Mouse (Mus musculus) hindbrain, embryonic 12.5 days (tissue): ENCODE measurements around the gene Gmds. TPM values are rescaled to one million over a fixed set of nuclear protein-coding genes. Genes with fewer than 3 reads are reported as not detected.

Experiments
- ATAC-seq: fragments of 200-750 bp; cut with Nextera tagmentation; 2 replicates; pipeline ENCODE4 v1.8.0; 2017; ENCODE audit warnings: moderate TSS enrichment; ENCODE audit not compliant: low FRiP score
- H3K27ac ChIP-seq: fragments of 300-500 bp; sonication (generic); 2 replicates; pipeline ENCODE4 v1.5.1; 2016; ENCODE audit warnings: mild to moderate bottlenecking
- H3K27me3 ChIP-seq: fragments of 300-500 bp; sonication (generic); 2 replicates; pipeline ENCODE4 v1.6.1; 2016; ENCODE audit warnings: mild to moderate bottlenecking
- H3K36me3 ChIP-seq: fragments of 300-500 bp; sonication (generic); 2 replicates; pipeline ENCODE4 v1.6.1; 2016; ENCODE audit warnings: mild to moderate bottlenecking
- H3K4me1 ChIP-seq: fragments of 300-500 bp; sonication (generic); 2 replicates; pipeline ENCODE4 v1.6.1; 2016
- H3K4me2 ChIP-seq: fragments of 300-500 bp; sonication (generic); replicated peaks from 2 replicates; pipeline ENCODE4 v1.6.1; 2016; ENCODE audit warnings: mild to moderate bottlenecking
- H3K4me3 ChIP-seq: fragments of 300-500 bp; sonication (generic); 2 replicates; pipeline ENCODE4 v1.5.1; 2016; ENCODE audit warnings: mild to moderate bottlenecking
- H3K9ac ChIP-seq: fragments of 300-500 bp; sonication (generic); 2 replicates; pipeline ENCODE4 v1.6.1; 2016; ENCODE audit warnings: mild to moderate bottlenecking, moderate library complexity
- H3K9me3 ChIP-seq: fragments of 300-500 bp; sonication (generic); replicated peaks from 2 replicates; pipeline ENCODE4 v1.6.1; 2016; ENCODE audit warnings: mild to moderate bottlenecking
- WGBS: fragments of 180-500 bp; shearing (Covaris S2); methylation state at CpG from one replicate; pipeline ENCODE4 v1.1.7; 2016; 5-methylcytosine and 5-hydroxymethylcytosine counted together
- polyA plus RNA-seq: library from polyadenylated mRNA; unstranded; fragments of >200 nt; fragmentation: Nextera tagmentation; extraction: Ambion mirVana; gene quantifications from 2 replicates; pipeline ENCODE4 v1.2.1, GENCODE M21; 2016

Gene Gmds
- polyA plus RNA-seq, 1 experiment from 2014 or later: 34.4 TPM

- peaks cover 5% of the 10 kb centered on the region for H3K4me1 ChIP-seq
- H3K27ac ChIP-seq: no peak overlapping the region
- no peaks in the 10 kb centered on the region for H3K9me3 ChIP-seq
- H3K4me2 ChIP-seq: no peak overlapping the region
- no peak overlapping the region for H3K9ac ChIP-seq
- WGBS: 95% methylated on average over 1 of the region's 1 CpGs
- H3K36me3 ChIP-seq: no peaks in the 10 kb centered on the region
- ATAC-seq: no peak
- H3K27me3 ChIP-seq: no peaks in the 10 kb centered on the region
- no peak overlapping the region for H3K4me3 ChIP-seq
Observed at GRCm38 (mm10) chr13:32178682-32179081, 159.9 kb downstream of the Gmds start.

GRCm38 (mm10) chr13:32177852-32178453, 160.6 kb downstream of the Gmds start:
- H3K9me3 ChIP-seq: no peaks in the 10 kb centered on the region
- no peak overlapping the region for H3K4me3 ChIP-seq
- no peak for ATAC-seq
- no peak overlapping the region for H3K27ac ChIP-seq
- H3K4me2 ChIP-seq: no peak overlapping the region
- WGBS: 80% methylated on average over 2 of the region's 2 CpGs
- no peak overlapping the region for H3K9ac ChIP-seq
- H3K36me3 ChIP-seq: no peaks in the 10 kb centered on the region
- H3K4me1 ChIP-seq: peaks cover 5% of the 10 kb centered on the region
- H3K27me3 ChIP-seq: no peaks in the 10 kb centered on the region

- ATAC-seq: no peak
- Histone ChIP-seq H3K4me2 (no peak overlapping the region), H3K4me3 (no peak overlapping the region), H3K27ac (no peak overlapping the region), H3K27me3 (no peaks in the 10 kb centered on the region), H3K36me3 (no peaks in the 10 kb centered on the region), H3K9me3 (no peaks in the 10 kb centered on the region), H3K9ac (no peak overlapping the region), H3K4me1 (peaks cover 4% of the 10 kb centered on the region)
- 80% methylated on average over 2 of the region's 2 CpGs for WGBS
Observed at GRCm38 (mm10) chr13:32175028-32175427, 163.5 kb downstream of the Gmds start.

GRCm38 (mm10) chr13:32169173-32169572, 169.4 kb downstream of the Gmds start:
- 26% methylated on average over 5 of the region's 5 CpGs for WGBS
- Histone ChIP-seq H3K27ac (0 out of 2 replicates have a peak overlapping the region, but pooled peaks have one; percentile 40), H3K9me3 (no peaks in the 10 kb centered on the region), H3K36me3 (no peaks in the 10 kb centered on the region), H3K27me3 (no peaks in the 10 kb centered on the region), H3K4me1 (peaks cover 4% of the 10 kb centered on the region; the same call in 1 of the 2 replicates), H3K4me2 (no peak overlapping the region), H3K4me3 (no peak overlapping the region), H3K9ac (no peak overlapping the region)
- ATAC-seq: no peak; the same call in 1 of the 2 replicates

- Histone ChIP-seq H3K9ac (no peak overlapping the region), H3K27ac (no peak overlapping the region), H3K27me3 (no peaks in the 10 kb centered on the region), H3K4me2 (no peak overlapping the region), H3K4me1 (peaks cover 4% of the 10 kb centered on the region; the same call in 1 of the 2 replicates), H3K4me3 (no peak overlapping the region), H3K36me3 (no peaks in the 10 kb centered on the region), H3K9me3 (no peaks in the 10 kb centered on the region)
- 93% methylated on average over 6 of the region's 6 CpGs for WGBS
- no peak for ATAC-seq
Observed at GRCm38 (mm10) chr13:32167806-32168205, 170.7 kb downstream of the Gmds start.

GRCm38 (mm10) chr13:32165581-32165980, 173.0 kb downstream of the Gmds start:
- no peak for ATAC-seq
- peaks cover 4% of the 10 kb centered on the region; the same call in 1 of the 2 replicates for H3K4me1 ChIP-seq
- H3K27me3 ChIP-seq: no peaks in the 10 kb centered on the region
- no peak overlapping the region for H3K4me2 ChIP-seq
- H3K9ac ChIP-seq: no peak overlapping the region
- H3K4me3 ChIP-seq: no peak overlapping the region
- no peaks in the 10 kb centered on the region for H3K9me3 ChIP-seq
- 18% methylated on average over 2 of the region's 2 CpGs for WGBS
- H3K36me3 ChIP-seq: no peaks in the 10 kb centered on the region
- no peak overlapping the region for H3K27ac ChIP-seq

GRCm38 (mm10) chr13:32161567-32161966, 177.0 kb downstream of the Gmds start:
- WGBS: 42% methylated on average over 2 of the region's 2 CpGs
- no peak for ATAC-seq

GRCm38 (mm10) chr13:32158240-32158639, 180.3 kb downstream of the Gmds start:
- no peak for ATAC-seq
- Histone ChIP-seq H3K4me2 (no peak overlapping the region), H3K9me3 (no peaks in the 10 kb centered on the region), H3K9ac (no peak overlapping the region), H3K4me1 (no peaks in the 10 kb centered on the region), H3K4me3 (no peak overlapping the region), H3K27ac (no peak overlapping the region), H3K36me3 (no peaks in the 10 kb centered on the region), H3K27me3 (no peaks in the 10 kb centered on the region)
- WGBS: 71% methylated on average over 2 of the region's 2 CpGs

More at GRCm38 (mm10) chr13:32161567-32161966, 177.0 kb downstream of the Gmds start:
- Histone ChIP-seq H3K27me3 (no peaks in the 10 kb centered on the region), H3K27ac (no peak overlapping the region), H3K4me3 (no peak overlapping the region), H3K36me3 (no peaks in the 10 kb centered on the region), H3K4me1 (no peaks in the 10 kb centered on the region), H3K9ac (no peak overlapping the region), H3K4me2 (no peak overlapping the region), H3K9me3 (no peaks in the 10 kb centered on the region)

- no peak for ATAC-seq
- WGBS: 61% methylated on average over 1 of the region's 1 CpGs
- no peak overlapping the region for H3K27ac ChIP-seq
Observed at GRCm38 (mm10) chr13:32145916-32146315, 192.6 kb downstream of the Gmds start.

GRCm38 (mm10) chr13:32145179-32145578, 193.4 kb downstream of the Gmds start:
- WGBS: 48% methylated on average over 2 of the region's 2 CpGs
- Histone ChIP-seq H3K36me3 (no peaks in the 10 kb centered on the region), H3K4me2 (no peak overlapping the region), H3K27me3 (no peaks in the 10 kb centered on the region), H3K9ac (no peak overlapping the region), H3K4me1 (no peaks in the 10 kb centered on the region), H3K27ac (no peak overlapping the region), H3K4me3 (no peak overlapping the region), H3K9me3 (no peaks in the 10 kb centered on the region)
- ATAC-seq: no peak

More at GRCm38 (mm10) chr13:32145916-32146315, 192.6 kb downstream of the Gmds start:
- H3K4me2 ChIP-seq: no peak overlapping the region
- H3K27me3 ChIP-seq: no peaks in the 10 kb centered on the region
- H3K4me3 ChIP-seq: no peak overlapping the region
- no peak overlapping the region for H3K9ac ChIP-seq
- H3K4me1 ChIP-seq: no peaks in the 10 kb centered on the region
- no peaks in the 10 kb centered on the region for H3K9me3 ChIP-seq
- H3K36me3 ChIP-seq: no peaks in the 10 kb centered on the region

- Histone ChIP-seq H3K4me1 (no peaks in the 10 kb centered on the region), H3K9me3 (no peaks in the 10 kb centered on the region)
- 78% methylated on average over 3 of the region's 3 CpGs for WGBS
Observed at GRCm38 (mm10) chr13:32143651-32144050, 194.9 kb downstream of the Gmds start.

GRCm38 (mm10) chr13:32134663-32135273, 203.8 kb downstream of the Gmds start:
- WGBS: 79% methylated on average over 4 of the region's 4 CpGs
- Histone ChIP-seq H3K4me2 (no peak overlapping the region), H3K4me1 (no peaks in the 10 kb centered on the region), H3K27me3 (no peaks in the 10 kb centered on the region), H3K36me3 (no peaks in the 10 kb centered on the region), H3K9ac (no peak overlapping the region), H3K27ac (no peak overlapping the region), H3K9me3 (no peaks in the 10 kb centered on the region), H3K4me3 (no peak overlapping the region)
- ATAC-seq: no peak

More at GRCm38 (mm10) chr13:32143651-32144050, 194.9 kb downstream of the Gmds start:
- H3K27ac ChIP-seq: no peak overlapping the region
- no peak for ATAC-seq
- no peaks in the 10 kb centered on the region for H3K27me3 ChIP-seq
- no peaks in the 10 kb centered on the region for H3K36me3 ChIP-seq
- H3K9ac ChIP-seq: no peak overlapping the region
- no peak overlapping the region for H3K4me2 ChIP-seq
- no peak overlapping the region for H3K4me3 ChIP-seq

GRCm38 (mm10) chr13:32129970-32130369, 208.6 kb downstream of the Gmds start:
- H3K9ac ChIP-seq: no peak overlapping the region
- ATAC-seq: no peak
- 92% methylated on average over 1 of the region's 1 CpGs for WGBS
- no peaks in the 10 kb centered on the region for H3K9me3 ChIP-seq
- no peak overlapping the region for H3K4me3 ChIP-seq
- no peak overlapping the region for H3K27ac ChIP-seq
- no peak overlapping the region for H3K4me2 ChIP-seq
- no peaks in the 10 kb centered on the region for H3K27me3 ChIP-seq
- H3K36me3 ChIP-seq: no peaks in the 10 kb centered on the region
- H3K4me1 ChIP-seq: no peaks in the 10 kb centered on the region
